Mouse (Mus musculus): ENCODE measurements around the gene Ager.

DNA sequence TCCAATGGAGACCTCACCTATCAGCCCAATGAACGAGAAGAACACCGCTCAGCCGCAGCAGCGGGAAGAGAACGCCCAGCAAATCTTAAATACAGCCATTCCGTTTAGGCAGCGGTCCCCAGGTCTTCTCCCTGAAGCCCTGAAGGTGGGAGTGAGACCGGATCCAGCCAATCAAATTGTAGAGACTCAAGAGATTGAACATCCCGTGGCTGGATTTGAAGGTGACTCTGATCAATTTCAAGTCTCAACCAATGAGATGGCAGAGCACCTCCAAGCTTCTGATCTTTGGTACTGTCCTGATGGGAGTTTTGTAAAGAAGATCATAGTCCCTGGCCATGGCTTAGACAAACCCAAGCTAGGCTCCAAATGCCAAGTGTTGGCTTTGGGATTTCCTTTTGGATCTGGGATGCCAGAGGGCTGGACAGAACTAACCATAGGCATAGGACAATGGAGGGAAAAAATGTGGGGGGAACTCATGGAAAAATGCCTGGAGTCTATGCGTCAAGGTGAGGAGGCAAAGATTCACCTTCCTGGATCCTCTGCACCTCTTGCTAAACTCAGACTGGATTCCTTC lies 47.7 kb downstream of the Ager start:
- TF ChIP-seq CTCF (IDR thresholded peaks at IDR 0.05; ENCODE audit: low read depth), result no peak
- no peak for TF ChIP-seq EP300 (optimal IDR thresholded peaks at IDR 0.05)
